Mouse (Mus musculus) midbrain, postnatal 0 days (tissue): ENCODE data around the gene Rrm2. TPM values are rescaled to one million over a fixed set of nuclear protein-coding genes. Genes with fewer than 3 reads are reported as not detected.
"Not testable (repeated sequence)": the region's sequence is repeated elsewhere in the genome, so short reads cannot be mapped to it uniquely, and the experiment has no call there.

Source experiments
- ATAC-seq: fragments of 200-750 bp; cut with Nextera tagmentation; 2 replicates; pipeline ENCODE4 v1.8.0; 2017; ENCODE audit warnings: moderate number of reproducible peaks, mild to moderate bottlenecking, moderate TSS enrichment, moderate library complexity; ENCODE audit not compliant: low FRiP score
- DNase-seq: peaks from one replicate; pipeline ENCODE4 v3.0.0-alpha.2; 2015; ENCODE audit warnings: low spot score
- H3K27ac ChIP-seq: fragments of 300-500 bp; sonication (generic); 2 replicates; pipeline ENCODE4 v1.5.1; 2014; ENCODE audit warnings: low read depth, mild to moderate bottlenecking, low read length, mixed read lengths
- H3K27me3 ChIP-seq: fragments of 300-500 bp; sonication (generic); 2 replicates; pipeline ENCODE4 v1.6.1; 2014; ENCODE audit warnings: low read length, control low read depth, mixed read lengths; ENCODE audit not compliant: insufficient read depth
- H3K36me3 ChIP-seq: fragments of 300-500 bp; sonication (generic); 2 replicates; pipeline ENCODE4 v1.6.1; 2014; ENCODE audit warnings: low read length, control low read depth, mixed read lengths; ENCODE audit not compliant: insufficient read depth
- H3K4me1 ChIP-seq: fragments of 300-500 bp; sonication (generic); 2 replicates; pipeline ENCODE4 v1.6.1; 2014; ENCODE audit warnings: mild to moderate bottlenecking, control low read depth, antibody characterized with exemption, low read length, mixed read lengths; ENCODE audit not compliant: insufficient read depth
- H3K4me2 ChIP-seq: fragments of 300-500 bp; sonication (generic); 2 replicates; pipeline ENCODE4 v1.6.1; 2014; ENCODE audit warnings: low read depth, mild to moderate bottlenecking, low read length, mixed read lengths; ENCODE audit not compliant: poor library complexity, severe bottlenecking
- H3K4me3 ChIP-seq: fragments of 300-500 bp; sonication (generic); 2 replicates; pipeline ENCODE4 v1.5.1; 2014; ENCODE audit warnings: low read depth, mild to moderate bottlenecking, low read length, moderate library complexity
- H3K9ac ChIP-seq: fragments of 300-500 bp; sonication (generic); replicated peaks from 2 replicates; pipeline ENCODE4 v1.6.1; 2014; ENCODE audit warnings: mild to moderate bottlenecking, low read length, moderate library complexity, mixed read lengths; ENCODE audit not compliant: poor library complexity, severe bottlenecking
- H3K9me3 ChIP-seq: fragments of 300-500 bp; sonication (generic); 2 replicates; pipeline ENCODE4 v1.6.1; 2016; ENCODE audit warnings: low read length, control low read depth
- CTCF ChIP-seq: IDR thresholded peaks from 2 replicates; pipeline ENCODE4 v1.5.1; 2016; ENCODE audit warnings: antibody characterized with exemption, mild to moderate bottlenecking
- WGBS: fragments of 180-500 bp; shearing (Covaris S2); extraction: QIAGEN DNeasy Blood & Tissue Kit; methylation state at CpG from one replicate; pipeline ENCODE4 v1.1.7; 2014; 5-methylcytosine and 5-hydroxymethylcytosine counted together
- polyA plus RNA-seq: library from polyadenylated mRNA; unstranded; fragments of >200 nt; fragmentation: Nextera tagmentation; extraction: Ambion mirVana; gene quantifications from 2 replicates; pipeline ENCODE4 v1.2.1, GENCODE M21; 2015
- total RNA-seq: library from RNA; depleted of rRNA; stranded (reverse); fragments of >200 nt; gene quantifications from 2 replicates; pipeline ENCODE4 v1.2.3, GENCODE M21; 2014

Rrm2 gene
- total and polyA plus RNA-seq, 2 experiments from 2014 or later: 15.1 to 23.4 TPM

DNA sequence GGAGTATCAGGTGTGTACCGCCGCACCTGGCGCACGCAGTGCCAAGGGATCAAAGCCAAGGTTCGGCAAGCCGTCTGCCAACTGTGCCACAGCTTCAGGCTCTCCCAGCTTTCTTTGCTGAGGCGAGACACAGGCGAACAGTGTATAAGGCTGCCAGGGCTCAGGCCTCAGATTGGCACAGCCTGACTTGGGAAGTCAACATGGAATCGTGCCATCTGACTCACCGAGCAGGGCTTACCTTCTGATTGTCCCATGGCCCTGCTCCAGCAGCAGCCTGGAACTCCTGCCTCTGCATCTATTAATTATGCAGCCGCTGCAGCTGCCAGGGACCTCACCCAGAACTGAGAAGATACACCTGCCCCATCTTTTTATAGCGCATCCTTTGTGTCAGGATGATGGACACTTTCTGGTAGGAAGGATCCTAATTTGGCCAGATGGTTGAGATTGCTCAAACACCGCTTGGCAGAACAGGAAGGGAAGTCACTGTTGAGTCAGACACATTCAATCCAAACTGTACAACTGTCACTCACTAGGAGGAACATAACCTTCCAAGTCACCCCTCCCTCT lies 26.9 kb downstream of the Rrm2 start:
- Histone ChIP-seq H3K27me3 (no peaks in the 10 kb centered on the region), H3K4me1 (no peaks in the 10 kb centered on the region), H3K4me3 (no peak overlapping the region), H3K9ac (no peak overlapping the region), H3K9me3 (no peaks in the 10 kb centered on the region; the same call in 1 of the 2 replicates), H3K4me2 (no peak overlapping the region), H3K36me3 (no peaks in the 10 kb centered on the region), H3K27ac (no peak overlapping the region)
- ATAC-seq (peak; percentile 20; the same call in 1 of the 2 replicates), DNase-seq (peak; percentile 72)
- TF ChIP-seq CTCF: no peak
- 73% methylated on average over 13 of the region's 13 CpGs for WGBS

DNA sequence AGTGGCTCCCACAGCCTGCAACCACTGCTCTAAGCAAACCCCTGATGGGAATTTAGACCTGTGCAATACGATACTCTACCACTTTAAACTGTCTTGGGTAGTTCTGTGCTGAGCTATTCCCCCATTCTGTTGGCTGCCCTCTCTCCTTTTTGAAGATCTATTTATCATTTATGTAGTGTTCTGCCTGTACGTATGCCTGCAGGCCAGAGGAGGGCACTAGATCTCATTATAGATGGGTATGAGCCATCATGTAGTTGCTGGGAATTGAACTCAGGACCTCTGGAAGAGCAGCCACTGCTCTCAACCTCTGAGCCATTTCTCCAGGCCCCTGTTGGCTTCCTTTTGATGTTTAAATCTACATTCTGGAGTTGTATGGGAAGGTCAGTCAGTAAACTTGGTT lies 28.9 kb downstream of the Rrm2 start:
- 68% methylated on average over 2 of the region's 2 CpGs for WGBS
- Histone ChIP-seq H3K27me3 (no peaks in the 10 kb centered on the region), H3K36me3 (no peaks in the 10 kb centered on the region), H3K4me1 (no peaks in the 10 kb centered on the region), H3K4me2 (no peak overlapping the region), H3K9ac (no peak overlapping the region), H3K9me3 (no peaks in the 10 kb centered on the region), H3K27ac (no peak overlapping the region), H3K4me3 (no peak overlapping the region)
- peak; percentile 27 for TF ChIP-seq CTCF
- ATAC-seq (no peak), DNase-seq (no peak)

DNA sequence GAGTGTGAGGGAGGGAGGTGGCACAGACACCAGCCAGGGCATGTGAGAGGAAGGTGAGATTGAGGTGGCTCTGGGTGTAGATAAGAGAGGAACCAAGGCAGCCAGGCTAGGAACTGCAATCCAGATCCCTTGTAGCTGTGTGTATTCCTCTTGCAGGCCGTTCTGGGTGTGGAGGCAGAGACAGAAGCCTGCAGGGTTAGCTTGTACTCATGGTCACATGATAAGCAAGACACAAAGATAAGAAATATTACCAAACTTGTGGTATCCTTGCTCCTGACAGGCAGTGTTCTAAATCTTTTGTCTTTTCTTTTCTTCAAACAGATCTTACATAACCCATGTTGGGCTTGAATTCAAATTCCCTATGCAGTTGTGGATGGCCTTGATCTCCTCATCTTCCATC lies 31.9 kb downstream of the Rrm2 start:
- Histone ChIP-seq H3K4me2 (no peak overlapping the region), H3K27me3 (no peaks in the 10 kb centered on the region), H3K9me3 (no peaks in the 10 kb centered on the region), H3K36me3 (no peaks in the 10 kb centered on the region), H3K9ac (no peak overlapping the region), H3K4me1 (no peaks in the 10 kb centered on the region), H3K4me3 (no peak overlapping the region), H3K27ac (no peak overlapping the region)
- ATAC-seq (no peak), DNase-seq (no peak)
- WGBS: 88% methylated on average over 1 of the region's 1 CpGs
- no peak for TF ChIP-seq CTCF

DNA sequence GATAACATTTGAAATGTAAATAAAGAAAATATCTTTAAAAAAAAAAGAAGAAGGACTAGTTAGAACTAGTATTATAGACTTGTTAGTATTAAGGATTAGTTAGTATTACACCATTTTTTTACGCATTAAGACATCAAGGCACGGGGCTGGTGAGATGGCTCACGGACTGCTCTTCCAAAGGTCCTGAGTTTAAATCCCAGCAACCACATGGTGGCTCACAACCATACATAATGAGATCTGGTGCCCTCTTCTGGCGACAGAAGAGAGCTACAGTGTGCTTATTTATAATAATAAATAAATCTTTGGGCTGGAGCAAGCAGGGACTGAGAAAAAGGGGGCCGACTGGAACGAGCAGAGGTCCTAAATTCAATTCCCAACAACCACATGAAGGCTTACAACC lies 33.5 kb downstream of the Rrm2 start:
- not testable (repeated sequence) for H3K27ac ChIP-seq, H3K36me3 ChIP-seq, H3K4me3 ChIP-seq, H3K4me1 ChIP-seq, ATAC-seq, H3K4me2 ChIP-seq, H3K27me3 ChIP-seq, H3K9ac ChIP-seq, DNase-seq, H3K9me3 ChIP-seq
- 62% methylated on average over 6 of the region's 6 CpGs for WGBS
- peak; percentile 52 for TF ChIP-seq CTCF

DNA sequence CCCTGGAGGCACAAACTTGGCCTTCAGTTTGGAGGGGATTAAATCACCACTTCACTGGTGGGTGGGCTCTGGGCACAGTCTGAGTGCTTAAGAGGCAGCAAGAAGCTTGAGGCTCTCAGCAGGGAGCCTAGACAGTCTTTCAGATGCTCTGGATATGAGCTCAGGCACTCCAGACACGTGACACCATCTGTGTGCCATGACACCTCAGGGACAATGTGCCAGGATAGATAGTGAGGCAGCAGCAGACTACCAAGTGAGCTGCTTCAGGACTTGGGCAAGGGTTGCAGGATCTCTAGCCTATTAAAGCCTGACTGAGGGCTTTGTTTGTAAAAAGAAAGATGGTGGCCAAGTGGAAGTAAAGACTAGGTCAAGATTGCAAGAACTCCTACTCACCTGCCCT lies 36.3 kb downstream of the Rrm2 start:
- H3K27me3 ChIP-seq: no peaks in the 10 kb centered on the region
- no peaks in the 10 kb centered on the region for H3K4me1 ChIP-seq
- H3K9ac ChIP-seq: no peak overlapping the region
- DNase-seq: no peak
- no peak overlapping the region for H3K4me2 ChIP-seq
- no peaks in the 10 kb centered on the region for H3K9me3 ChIP-seq
- no peaks in the 10 kb centered on the region for H3K36me3 ChIP-seq
- H3K4me3 ChIP-seq: no peak overlapping the region
- TF ChIP-seq CTCF: no peak
- 39% methylated on average over 1 of the region's 1 CpGs for WGBS
- H3K27ac ChIP-seq: no peak overlapping the region
- ATAC-seq: no peak

DNA sequence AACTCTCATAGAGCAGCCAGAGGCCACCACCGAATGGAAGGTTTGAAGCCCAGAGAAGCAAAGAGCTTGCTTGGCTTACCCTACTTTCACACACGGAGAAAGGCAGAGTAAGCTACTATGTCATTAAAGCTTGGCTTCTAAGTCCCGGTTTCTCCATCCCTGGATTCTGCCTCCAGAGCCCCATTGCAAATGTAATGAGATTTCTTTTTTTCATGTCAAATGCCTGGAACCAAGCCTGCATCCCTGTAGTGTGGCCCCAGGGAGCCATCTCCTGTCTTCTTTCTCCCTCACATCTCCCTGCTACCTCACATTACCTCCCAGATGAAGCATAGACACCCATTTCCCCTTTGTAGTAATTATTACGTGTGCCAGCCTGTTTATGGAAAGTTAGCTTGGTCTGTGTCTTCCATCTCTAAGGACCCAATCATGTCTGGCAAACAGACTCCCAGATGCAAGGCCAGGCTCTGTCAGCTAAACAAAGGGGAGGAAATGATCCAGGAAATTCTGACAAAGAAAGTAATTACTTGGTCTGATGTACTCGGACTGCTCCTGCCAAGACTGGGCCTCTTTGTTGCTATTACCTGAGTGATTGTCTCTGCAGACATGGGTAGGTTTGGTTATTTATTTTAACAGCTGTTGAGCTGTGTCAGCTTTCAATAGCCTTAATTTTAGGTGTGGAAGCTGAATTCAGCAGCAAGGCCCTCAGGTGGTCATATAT lies 38.7 kb downstream of the Rrm2 start:
- H3K4me3 ChIP-seq: no peak overlapping the region
- no peaks in the 10 kb centered on the region for H3K9me3 ChIP-seq
- H3K9ac ChIP-seq: no peak overlapping the region
- H3K36me3 ChIP-seq: no peaks in the 10 kb centered on the region
- 32% methylated on average over 5 of the region's 5 CpGs for WGBS
- H3K4me1 ChIP-seq: no peaks in the 10 kb centered on the region
- H3K27me3 ChIP-seq: no peaks in the 10 kb centered on the region
- 0 out of 2 replicates have a peak overlapping the region, but pooled peaks have one; percentile 6 for H3K27ac ChIP-seq
- no peak for ATAC-seq
- DNase-seq: peak; percentile 38
- TF ChIP-seq CTCF: no peak
- no peak overlapping the region for H3K4me2 ChIP-seq
